Mouse (Mus musculus): Measurements from ENCODE around the gene Noc2l. TPM values are rescaled to one million over a fixed set of nuclear protein-coding genes. Genes with fewer than 3 reads are reported as not detected.

Gene Noc2l
- total RNA-seq, 2 experiments from 2014 or later = 22.7 to 23.2 TPM

Small RNA genes within 50 kb of the gene (microRNA-seq; reads per million reads assigned to microRNA genes)
- gene Mir7658 = 1.4 to 2.4 reads per million in 2 experiments

Other genes starting within 250 kb of the Noc2l start
- gene B3galt6, start 243.4 kb upstream of the Noc2l start, total RNA-seq (2021) = 1 to 10 TPM; 3.4 to 3.7 TPM
- gene Sdf4, start 243.1 kb upstream of the Noc2l start, total RNA-seq (2021) = 100 to 1,000 TPM; 105 to 108 TPM
- under 1 TPM; 0.62 to 0.93 TPM for gene Tnfrsf4, start 222.2 kb upstream of the Noc2l start, total RNA-seq (2021)
- gene Tnfrsf18, start 209.8 kb upstream of the Noc2l start, total RNA-seq (2021) = under 1 TPM in 1 of 2 experiments, not detected in 1; 0.29 TPM
- not detected for gene Ttll10, start 176.6 kb upstream of the Noc2l start, total RNA-seq (2021)
- 1 to 10 TPM; 5.6 to 6.1 TPM for gene 9430015G10Rik, start 126.0 kb upstream of the Noc2l start, total RNA-seq (2021)
- not detected for gene Rnf223, start 105.5 kb upstream of the Noc2l start, total RNA-seq (2021)
- 100 to 1,000 TPM in 1 of 2 experiments, 10 to 100 TPM in 1; 92.1 to 104 TPM for gene Agrn, start 38.5 kb upstream of the Noc2l start, total RNA-seq (2021)
- gene Isg15, start 35.2 kb upstream of the Noc2l start, total RNA-seq (2021) = 1 to 10 TPM; 1.3 TPM
- gene AW011738, start 32.7 kb upstream of the Noc2l start, total RNA-seq (2021) = 1 to 10 TPM; 6.1 to 8.2 TPM
- 100 to 1,000 TPM; 138 to 156 TPM for gene Perm1, start 20.1 kb upstream of the Noc2l start, total RNA-seq (2021)
- 1 to 10 TPM; 8.5 to 9.2 TPM for gene Plekhn1, start 1.2 kb upstream of the Noc2l start, total RNA-seq (2021)
- under 1 TPM in 1 of 2 experiments, not detected in 1; 0.36 TPM for gene Samd11, start 19.6 kb downstream of the Noc2l start, total RNA-seq (2021)
- not detected for gene Vmn2r-ps159, start 95.1 kb downstream of the Noc2l start, total RNA-seq (2021)